Mouse (Mus musculus) forelimb bud, embryonic 11.5 days (tissue): ENCODE data around the gene Arl6ip5.

Experiments used
- DNase-seq: peaks from one replicate; pipeline ENCODE4 v3.0.0-alpha.2; 2012; ENCODE audit warnings: low read depth, low spot score

Gene Arl6ip5

GRCm38 (mm10) chr6:97210191-97210961 is at the start of gene Arl6ip5:
TSS of gene Arl6ip5 (plus strand) at chr6:97210689.
- peak; percentile 90 for DNase-seq

- DNase-seq: no peak
Observed at GRCm38 (mm10) chr6:97175716-97176115, 34.8 kb upstream of the Arl6ip5 start.

- peak; percentile 93 for DNase-seq
Observed at GRCm38 (mm10) chr6:97178491-97179366, 31.8 kb upstream of the Arl6ip5 start, which contains the start of gene Tmf1. TSS of gene Tmf1 (minus strand) at chr6:97179122.

- no peak for DNase-seq
Observed at GRCm38 (mm10) chr6:97179367-97179828, 31.1 kb upstream of the Arl6ip5 start.

GRCm38 (mm10) chr6:97200437-97200836 is 10.1 kb upstream of the Arl6ip5 start:
- DNase-seq: no peak

- no peak for DNase-seq
Observed at GRCm38 (mm10) chr6:97202477-97202876, 8.0 kb upstream of the Arl6ip5 start.

GRCm38 (mm10) chr6:97204252-97204869 is 6.1 kb upstream of the Arl6ip5 start:
- no peak for DNase-seq

- no peak for DNase-seq
Observed at GRCm38 (mm10) chr6:97204952-97205351, 5.5 kb upstream of the Arl6ip5 start.

GRCm38 (mm10) chr6:97205439-97205885 is 5.0 kb upstream of the Arl6ip5 start, which contains the start of gene Uba3:
TSS of gene Uba3 (minus strand) at chr6:97205647.
- peak; percentile 98 for DNase-seq

GRCm38 (mm10) chr6:97207085-97207484 is 3.4 kb upstream of the Arl6ip5 start:
- DNase-seq: no peak

- no peak for DNase-seq
Observed at GRCm38 (mm10) chr6:97208406-97208805, 2.1 kb upstream of the Arl6ip5 start.

- no peak for DNase-seq
Observed at GRCm38 (mm10) chr6:97209201-97209600, 1.3 kb upstream of the Arl6ip5 start.

- DNase-seq: no peak
Observed at GRCm38 (mm10) chr6:97209751-97210150, 738 bp upstream of the Arl6ip5 start.

- DNase-seq: no peak
Observed at GRCm38 (mm10) chr6:97210962-97211601, 593 bp downstream of the Arl6ip5 start.

- no peak for DNase-seq
Observed at GRCm38 (mm10) chr6:97211981-97212380, 1.5 kb downstream of the Arl6ip5 start.

- no peak for DNase-seq
Observed at GRCm38 (mm10) chr6:97216154-97216821, 5.8 kb downstream of the Arl6ip5 start.

- DNase-seq: no peak
Observed at GRCm38 (mm10) chr6:97220672-97221071, 10.2 kb downstream of the Arl6ip5 start.

- DNase-seq: no peak
Observed at GRCm38 (mm10) chr6:97221205-97222025, 10.9 kb downstream of the Arl6ip5 start.

- DNase-seq: no peak
Observed at GRCm38 (mm10) chr6:97222321-97222720, 11.8 kb downstream of the Arl6ip5 start.

- DNase-seq: no peak
Observed at GRCm38 (mm10) chr6:97222931-97223467, 12.5 kb downstream of the Arl6ip5 start.
